Mouse (Mus musculus) cerebellum, adult 8-10 months (tissue): ENCODE measurements around the gene Dyrk1b.
"Not testable (repeated sequence)": the region's sequence is repeated elsewhere in the genome, so short reads cannot be mapped to it uniquely, and the experiment has no call there.

Source experiments
- DNase-seq: peaks from one replicate; pipeline ENCODE4 v3.0.0; 2022

Gene Dyrk1b

GRCm38 (mm10) chr7:28196528-28196927 lies 17.3 kb downstream of the Dyrk1b start:
- no peak for DNase-seq

GRCm38 (mm10) chr7:28199054-28199453 lies 19.8 kb downstream of the Dyrk1b start:
- DNase-seq = no peak

GRCm38 (mm10) chr7:28203207-28204108 lies 24.2 kb downstream of the Dyrk1b start:
- no peak for DNase-seq

- no peak for DNase-seq
Observed at GRCm38 (mm10) chr7:28206044-28206600, 26.9 kb downstream of the Dyrk1b start.

- no peak for DNase-seq
Observed at GRCm38 (mm10) chr7:28208396-28208987, 29.2 kb downstream of the Dyrk1b start.

- peak; percentile 55 for DNase-seq
Observed at GRCm38 (mm10) chr7:28208988-28209508, 29.8 kb downstream of the Dyrk1b start.

- DNase-seq = no peak
Observed at GRCm38 (mm10) chr7:28210731-28211130, 31.5 kb downstream of the Dyrk1b start.

GRCm38 (mm10) chr7:28214142-28214541 lies 34.9 kb downstream of the Dyrk1b start:
- DNase-seq = peak; percentile 56

- not testable (repeated sequence) for DNase-seq
Observed at GRCm38 (mm10) chr7:28215950-28216349, 36.7 kb downstream of the Dyrk1b start.

GRCm38 (mm10) chr7:28217811-28218210 lies 38.5 kb downstream of the Dyrk1b start:
- not testable (repeated sequence) for DNase-seq

- DNase-seq = peak; percentile 20
Observed at GRCm38 (mm10) chr7:28218951-28219740, 39.9 kb downstream of the Dyrk1b start.

- not testable (repeated sequence) for DNase-seq
Observed at GRCm38 (mm10) chr7:28226836-28227235, 47.6 kb downstream of the Dyrk1b start.

GRCm38 (mm10) chr7:28227421-28227820 lies 48.2 kb downstream of the Dyrk1b start:
- DNase-seq = not testable (repeated sequence)
